Mouse (Mus musculus): ENCODE measurements at regions not wholly inside any gene's neighbourhood (a gene's known extent, or its start where the extent isn't known, plus 50 kb on each side); places are given as distances from the start of the nearest gene placed in this dataset.
A peak's percentile ranks its signal among the peaks of the same experiment; 100 is the strongest.

- DNase-seq (ENCODE audit: low read depth, low spot score) = no peak
Observed at GRCm38 (mm10) chr13:101024971-101025370, 191.7 kb upstream of the Slc30a5 start.

GRCm38 (mm10) chr13:101019272-101019676, 186.0 kb upstream of the Slc30a5 start:
- peak; percentile 26 for DNase-seq (ENCODE audit: low read depth, low spot score)

GRCm38 (mm10) chr13:101017041-101017440, 183.8 kb upstream of the Slc30a5 start:
- no peak for DNase-seq (ENCODE audit: low read depth, low spot score)

GRCm38 (mm10) chr13:101016181-101016580, 183.0 kb upstream of the Slc30a5 start:
- no peak for DNase-seq (ENCODE audit: low read depth, low spot score)

- DNase-seq (ENCODE audit: low read depth, low spot score) = no peak
Observed at GRCm38 (mm10) chr13:101015435-101015834, 182.2 kb upstream of the Slc30a5 start.

GRCm38 (mm10) chr13:101013604-101014003, 180.4 kb upstream of the Slc30a5 start:
- no peak for DNase-seq (ENCODE audit: low read depth, low spot score)

- DNase-seq (ENCODE audit: low read depth, low spot score) = no peak
Observed at GRCm38 (mm10) chr13:100990646-100991045, 157.4 kb upstream of the Slc30a5 start.

GRCm38 (mm10) chr13:100988671-100989531, 155.7 kb upstream of the Slc30a5 start:
- DNase-seq (ENCODE audit: low read depth, low spot score) = no peak

GRCm38 (mm10) chr13:100988116-100988515, 154.9 kb upstream of the Slc30a5 start:
- no peak for DNase-seq (ENCODE audit: low read depth, low spot score)

GRCm38 (mm10) chr13:100975741-100976140, 142.5 kb upstream of the Slc30a5 start:
- DNase-seq (ENCODE audit: low read depth, low spot score) = no peak

- DNase-seq (ENCODE audit: low read depth, low spot score) = no peak
Observed at GRCm38 (mm10) chr13:100971080-100972017, 138.1 kb upstream of the Slc30a5 start.

GRCm38 (mm10) chr13:100962811-100963540, 129.7 kb upstream of the Slc30a5 start:
- DNase-seq (ENCODE audit: low read depth, low spot score) = no peak

GRCm38 (mm10) chr13:100954598-100955251, 121.5 kb upstream of the Slc30a5 start:
- no peak for DNase-seq (ENCODE audit: low read depth, low spot score)

GRCm38 (mm10) chr13:100954106-100954505, 120.9 kb upstream of the Slc30a5 start:
- DNase-seq (ENCODE audit: low read depth, low spot score) = no peak

GRCm38 (mm10) chr13:100951185-100951508, 117.9 kb upstream of the Slc30a5 start:
- no peak for DNase-seq (ENCODE audit: low read depth, low spot score)

- DNase-seq (ENCODE audit: low read depth, low spot score) = no peak
Observed at GRCm38 (mm10) chr13:100950348-100951184, 117.3 kb upstream of the Slc30a5 start.

- DNase-seq (ENCODE audit: low read depth, low spot score) = no peak
Observed at GRCm38 (mm10) chr13:100943206-100943848, 110.1 kb upstream of the Slc30a5 start.

- no peak for DNase-seq (ENCODE audit: low read depth, low spot score)
Observed at GRCm38 (mm10) chr13:100940791-100941190, 107.6 kb upstream of the Slc30a5 start.

GRCm38 (mm10) chr13:100939677-100940076, 106.5 kb upstream of the Slc30a5 start:
- no peak for DNase-seq (ENCODE audit: low read depth, low spot score)

- no peak for DNase-seq (ENCODE audit: low read depth, low spot score)
Observed at GRCm38 (mm10) chr13:100933265-100933664, 100.0 kb upstream of the Slc30a5 start.
